Mouse (Mus musculus) telencephalon, adult 2 months (tissue): ENCODE data around the gene Wfdc17.

Experiments
- DNase-seq: peaks from one replicate; pipeline ENCODE4 v3.0.0-alpha.2; 2011; ENCODE audit warnings: low read depth, low spot score

Gene Wfdc17

GRCm38 (mm10) chr11:83740443-83740991, 36.7 kb downstream of the Wfdc17 start:
- no peak for DNase-seq

- DNase-seq, result no peak
These were observed 38.0 kb downstream of the Wfdc17 start for GRCm38 (mm10) chr11:83741841-83742240.

- DNase-seq, result no peak
These were observed 39.1 kb downstream of the Wfdc17 start for GRCm38 (mm10) chr11:83742731-83743355.

- no peak for DNase-seq
These were observed 39.7 kb downstream of the Wfdc17 start for GRCm38 (mm10) chr11:83743525-83743924.

- no peak for DNase-seq
These were observed 42.4 kb downstream of the Wfdc17 start for GRCm38 (mm10) chr11:83746152-83746551.

GRCm38 (mm10) chr11:83746681-83747080, 42.9 kb downstream of the Wfdc17 start, which contains the start of gene Wfdc21:
Gene Wfdc21, plus strand, starts transcription at chr11:83746940.
- DNase-seq, result no peak

GRCm38 (mm10) chr11:83747376-83748265, 43.8 kb downstream of the Wfdc17 start:
- DNase-seq, result no peak

GRCm38 (mm10) chr11:83753581-83754181, 49.9 kb downstream of the Wfdc17 start, which contains the start of gene Heatr6:
Gene Heatr6, plus strand, starts transcription at chr11:83753696.
- peak; percentile 86 for DNase-seq

GRCm38 (mm10) chr11:83754227-83754626, 50.4 kb downstream of the Wfdc17 start:
- DNase-seq, result no peak
